In the genomic region with DNA sequence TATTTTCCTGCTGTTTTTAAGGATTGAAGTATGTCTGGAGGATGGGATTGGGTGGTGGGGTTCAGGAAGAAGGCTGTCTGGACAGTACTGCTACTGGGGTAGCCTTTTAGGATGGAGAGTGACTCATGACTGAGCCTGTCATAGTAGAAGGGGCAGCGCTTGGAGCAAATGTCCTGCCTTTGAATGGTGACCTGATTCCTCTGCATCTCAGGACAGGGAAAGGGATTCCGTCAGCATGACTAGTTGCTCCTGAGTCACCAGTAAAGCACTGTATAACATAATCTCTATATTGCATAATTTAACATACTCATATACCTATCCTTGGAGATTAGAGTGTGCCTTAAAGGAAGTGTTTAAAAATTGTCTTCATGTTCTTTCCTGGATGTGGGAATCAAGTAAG, we compare ENCODE assay signal across 17 mouse cellular contexts. TPM values are rescaled to one million over a fixed set of nuclear protein-coding genes. Genes with fewer than 3 reads are reported as not detected.
"Had no signal": no experiment of that assay in that cellular context is flagged by ENCODE, and none has a peak within 500 bp of the region (broad histone marks: within the 10 kb centered on the region; RNA-seq: fewer than 3 reads in every experiment).

No protein-coding gene starts in this region.

- H3K9me3 ChIP-seq: limb, embryonic 13.5 days; midbrain, embryonic 10.5 days; neural tube, embryonic 15.5 days had no signal

- H3K4me2 ChIP-seq: neural tube, embryonic 15.5 days had no signal

- H3K4me3 ChIP-seq: layer of hippocampus, adult 2 months; limb, embryonic 13.5 days; midbrain, embryonic 10.5 days; myocyte; neural tube, embryonic 15.5 days had no signal

- H3K9ac ChIP-seq: limb, embryonic 13.5 days; liver, embryonic 14.5 days; neural tube, embryonic 15.5 days had no signal

- DNase-seq: kidney, postnatal 10 days; kidney, postnatal 4 days; left cerebral cortex, postnatal 4 days; lung, adult 18-20 months; lung, postnatal 4 days; midbrain, embryonic 14.5 days; right cerebral cortex, adult 18-20 months; right cerebral cortex, postnatal 25 days; thymus, postnatal 4 days had no signal

- H3K36me3 ChIP-seq: limb, embryonic 13.5 days; midbrain, embryonic 10.5 days; neural tube, embryonic 15.5 days had no signal

- H3K27ac ChIP-seq: layer of hippocampus, adult 2 months; limb, embryonic 13.5 days; liver, embryonic 14.5 days; midbrain, embryonic 10.5 days; neural tube, embryonic 15.5 days had no signal

- H3K27me3 ChIP-seq: limb, embryonic 13.5 days; neural tube, embryonic 15.5 days had no signal

RNA-seq across cellular contexts. Expression of gene Hydin, which starts 54.7 kb away (rescaled TPM):
- polyA plus RNA-seq: liver, adult 2 months; small intestine, adult 2 months had no signal
